Mouse (Mus musculus) liver, postnatal 0 days (tissue): ENCODE measurements around the gene Twsg1. TPM values are rescaled to one million over a fixed set of nuclear protein-coding genes. Genes with fewer than 3 reads are reported as not detected.

Experiments
- ATAC-seq: fragments of 200-750 bp; cut with Nextera tagmentation; 2 replicates; pipeline ENCODE4 v1.8.0; 2017; ENCODE audit warnings: mild to moderate bottlenecking, moderate library complexity
- DNase-seq: peaks from one replicate; pipeline ENCODE4 v3.0.0-alpha.2; 2016
- H3K27ac ChIP-seq: fragments of 300-500 bp; sonication (generic); 2 replicates; pipeline ENCODE4 v1.5.1; 2014; ENCODE audit warnings: antibody characterized with exemption, moderate library complexity, mild to moderate bottlenecking, low read depth
- H3K27me3 ChIP-seq: fragments of 300-500 bp; sonication (generic); 2 replicates; pipeline ENCODE4 v1.6.1; 2014; ENCODE audit warnings: low read length, control low read depth, mixed read lengths; ENCODE audit not compliant: insufficient read depth
- H3K36me3 ChIP-seq: fragments of 300-500 bp; sonication (generic); replicated peaks from 2 replicates; pipeline ENCODE4 v1.6.1; 2014; ENCODE audit warnings: mild to moderate bottlenecking, control low read depth, low read length, moderate library complexity, mixed read lengths; ENCODE audit not compliant: insufficient read depth
- H3K4me1 ChIP-seq: fragments of 300-500 bp; sonication (generic); 2 replicates; pipeline ENCODE4 v1.6.1; 2014; ENCODE audit warnings: antibody characterized with exemption, mild to moderate bottlenecking, control low read depth; ENCODE audit not compliant: insufficient read depth
- H3K4me2 ChIP-seq: fragments of 300-500 bp; sonication (generic); 2 replicates; pipeline ENCODE4 v1.6.1; 2014; ENCODE audit warnings: low read depth, mild to moderate bottlenecking, low read length, moderate library complexity, mixed read lengths
- H3K4me3 ChIP-seq: fragments of 300-500 bp; sonication (generic); 2 replicates; pipeline ENCODE4 v1.5.1; 2014; ENCODE audit warnings: low read depth, low read length
- H3K9ac ChIP-seq: fragments of 300-500 bp; sonication (generic); replicated peaks from 2 replicates; pipeline ENCODE4 v1.6.1; 2014; ENCODE audit warnings: mild to moderate bottlenecking, moderate library complexity
- H3K9me3 ChIP-seq: fragments of 300-500 bp; sonication (generic); 2 replicates; pipeline ENCODE4 v1.6.1; 2016; ENCODE audit warnings: mild to moderate bottlenecking, control low read depth, low read length, mixed read lengths
- CTCF ChIP-seq: sonication (generic); IDR thresholded peaks from 2 replicates; pipeline ENCODE4 v1.5.1; 2016; ENCODE audit warnings: antibody characterized with exemption, low read depth
- EP300 ChIP-seq: IDR thresholded peaks from 2 replicates; pipeline ENCODE4 v1.6.1; 2016; ENCODE audit warnings: antibody characterized with exemption, low read depth, mild to moderate bottlenecking
- WGBS: fragments of 180-500 bp; shearing (Covaris S2); extraction: QIAGEN DNeasy Blood & Tissue Kit; methylation state at CpG from one replicate; pipeline ENCODE4 v1.1.7; 2014; ENCODE audit not compliant: insufficient replicate concordance; 5-methylcytosine and 5-hydroxymethylcytosine counted together
- polyA plus RNA-seq: library from polyadenylated mRNA; unstranded; fragments of >200 nt; fragmentation: Nextera tagmentation; extraction: Ambion mirVana; gene quantifications from 2 replicates; pipeline ENCODE4 v1.2.1, GENCODE M21; 2015

Gene Twsg1
- polyA plus RNA-seq, 1 experiment from 2014 or later, result 19.4 TPM

DNA sequence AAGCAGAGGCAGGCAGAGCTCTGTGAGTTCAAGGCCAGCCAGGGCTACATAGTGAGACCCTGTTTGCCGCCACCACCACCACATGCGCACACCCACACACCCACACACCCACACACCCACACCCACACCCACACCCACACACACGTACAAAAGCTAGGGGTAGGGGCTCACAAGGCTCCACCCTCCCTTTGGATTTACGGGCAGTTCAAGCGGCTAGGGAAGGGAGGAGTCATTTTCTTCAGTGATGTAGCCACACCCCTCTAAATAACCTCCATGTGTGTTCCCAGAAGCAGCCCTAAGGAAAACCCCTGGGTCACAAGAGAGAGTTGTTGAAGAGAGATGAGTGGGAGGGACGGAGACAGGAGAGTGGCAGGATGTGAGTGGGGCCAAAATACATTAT is 74.0 kb downstream of the Twsg1 start:
- no peak for ATAC-seq
- no peak overlapping the region for H3K4me2 ChIP-seq
- no peak overlapping the region for H3K27ac ChIP-seq
- no peaks in the 10 kb centered on the region for H3K36me3 ChIP-seq
- no peak overlapping the region for H3K4me3 ChIP-seq
- 83% methylated on average over 6 of the region's 6 CpGs for WGBS
- no peaks in the 10 kb centered on the region for H3K9me3 ChIP-seq
- H3K27me3 ChIP-seq, result no peaks in the 10 kb centered on the region
- H3K9ac ChIP-seq, result no peak overlapping the region
- peaks cover 14% of the 10 kb centered on the region for H3K4me1 ChIP-seq
- no peak for DNase-seq
- TF ChIP-seq EP300, result no peak
- TF ChIP-seq CTCF, result no peak

DNA sequence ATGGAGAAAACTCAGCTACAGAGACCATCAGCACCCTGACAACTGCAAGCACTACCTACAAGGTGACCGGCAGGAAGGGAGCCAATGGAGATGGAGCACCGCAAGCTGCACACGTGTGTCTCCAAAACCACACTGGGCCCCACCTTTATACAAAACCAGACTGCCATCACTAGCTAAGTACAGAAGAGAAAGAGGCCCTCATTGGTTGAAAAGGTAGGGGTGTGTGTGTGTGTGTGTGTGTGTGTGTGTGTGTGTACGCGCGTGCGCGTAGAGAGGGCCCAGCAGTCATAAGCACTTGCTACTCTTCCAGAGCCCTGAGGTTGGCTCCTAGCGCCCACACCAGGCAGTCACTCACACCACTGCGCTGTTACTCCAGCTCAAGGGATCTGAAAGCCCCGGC is 77.2 kb downstream of the Twsg1 start:
- 90% methylated on average over 11 of the region's 11 CpGs for WGBS
- TF ChIP-seq CTCF, result no peak
- TF ChIP-seq EP300, result no peak

DNA sequence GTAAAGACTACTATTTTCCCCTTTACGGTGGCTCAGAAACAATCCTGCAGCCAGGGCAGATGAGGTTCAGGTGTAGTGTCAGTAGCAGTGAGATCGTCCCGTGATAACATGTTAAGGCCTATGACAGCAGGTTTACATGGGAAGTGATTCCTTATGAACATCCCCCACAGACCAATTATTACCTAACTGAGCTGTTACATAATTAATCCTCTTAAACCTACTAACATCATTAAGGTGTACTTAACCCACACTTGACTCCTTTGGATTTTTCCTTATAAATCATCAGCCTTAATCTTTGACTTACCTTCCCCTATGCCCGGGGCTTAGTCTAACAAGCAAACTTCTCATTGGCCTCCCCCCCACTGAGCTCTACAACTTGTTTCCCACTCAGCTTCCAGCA is 77.9 kb downstream of the Twsg1 start:
- DNase-seq (no peak), ATAC-seq (no peak)
- H3K27ac ChIP-seq, result no peak overlapping the region
- no peak overlapping the region for H3K4me3 ChIP-seq
- H3K36me3 ChIP-seq, result no peaks in the 10 kb centered on the region
- no peaks in the 10 kb centered on the region for H3K9me3 ChIP-seq
- H3K4me2 ChIP-seq, result no peak overlapping the region
- TF ChIP-seq CTCF, result no peak
- no peak for TF ChIP-seq EP300
- H3K27me3 ChIP-seq, result no peaks in the 10 kb centered on the region
- peaks cover 12% of the 10 kb centered on the region for H3K4me1 ChIP-seq
- H3K9ac ChIP-seq, result no peak overlapping the region
- WGBS, result 87% methylated on average over 4 of the region's 4 CpGs

More for the DNA sequence above, 77.2 kb downstream of the Twsg1 start:
- Histone ChIP-seq H3K9me3 (no peaks in the 10 kb centered on the region), H3K27me3 (no peaks in the 10 kb centered on the region), H3K4me1 (peaks cover 12% of the 10 kb centered on the region), H3K36me3 (no peaks in the 10 kb centered on the region), H3K27ac (no peak overlapping the region), H3K4me3 (no peak overlapping the region), H3K9ac (no peak overlapping the region), H3K4me2 (no peak overlapping the region)
- ATAC-seq (no peak), DNase-seq (no peak)

DNA sequence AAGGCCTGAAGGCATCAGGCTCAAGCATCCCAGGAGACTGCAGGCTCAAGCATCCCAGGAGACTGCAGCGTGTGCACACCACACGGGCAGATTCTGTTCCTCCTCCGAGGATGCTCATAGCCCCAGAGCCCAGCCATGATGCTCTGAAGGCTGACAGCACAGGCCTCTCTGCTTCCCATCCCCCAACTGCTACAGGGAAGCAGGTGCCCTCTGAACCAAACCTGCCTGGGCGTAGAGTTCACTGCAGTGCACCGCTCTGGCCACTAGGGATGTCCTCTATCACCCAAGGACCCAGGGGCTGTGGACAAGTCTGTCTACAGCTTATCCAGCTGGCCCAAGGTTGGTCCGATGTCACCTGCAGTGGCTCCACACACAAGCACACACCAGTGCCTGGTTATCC is 78.4 kb downstream of the Twsg1 start:
- Histone ChIP-seq H3K9me3 (no peaks in the 10 kb centered on the region), H3K4me1 (peaks cover 12% of the 10 kb centered on the region), H3K27me3 (no peaks in the 10 kb centered on the region), H3K27ac (no peak overlapping the region), H3K4me3 (no peak overlapping the region), H3K9ac (no peak overlapping the region), H3K4me2 (no peak overlapping the region), H3K36me3 (no peaks in the 10 kb centered on the region)
- peak; percentile 82 for ATAC-seq
- WGBS, result 37% methylated on average over 6 of the region's 6 CpGs
- TF ChIP-seq CTCF (peak; percentile 78), EP300 (no peak)
- peak; percentile 75 for DNase-seq

DNA sequence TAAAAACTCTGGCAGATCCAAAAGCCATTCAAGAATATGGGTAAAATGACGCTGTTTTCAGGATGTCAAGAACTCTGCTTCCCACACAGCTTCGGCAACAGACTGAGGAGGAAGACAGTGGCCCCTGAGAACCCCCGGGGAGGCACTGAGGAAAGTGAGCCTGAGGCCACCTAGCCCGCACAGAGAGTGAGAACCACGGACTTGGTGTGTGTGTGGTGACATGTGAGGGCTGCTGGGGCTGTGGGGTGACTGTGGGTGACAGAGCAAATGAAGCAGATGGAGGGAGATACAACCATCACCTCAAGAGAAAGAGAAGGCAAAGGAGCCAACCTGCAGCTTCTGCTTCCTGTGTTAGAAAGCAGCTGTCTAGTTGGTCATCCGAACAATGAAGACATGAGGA is 79.0 kb downstream of the Twsg1 start:
- TF ChIP-seq EP300, result no peak
- TF ChIP-seq CTCF, result no peak
- no peak overlapping the region for H3K27ac ChIP-seq
- 0 out of 2 replicates have a peak overlapping the region, but pooled peaks have one; percentile 0 for H3K4me2 ChIP-seq
- H3K9me3 ChIP-seq, result no peaks in the 10 kb centered on the region
- ATAC-seq (no peak), DNase-seq (no peak)
- H3K4me3 ChIP-seq, result no peak overlapping the region
- peaks cover 12% of the 10 kb centered on the region for H3K4me1 ChIP-seq
- H3K36me3 ChIP-seq, result 0 out of 2 replicates have a peak, but pooled peaks cover 3% of the 10 kb centered on the region
- peak overlapping the region; percentile 33; the same call in 1 of the 2 replicates for H3K9ac ChIP-seq
- WGBS, result 23% methylated on average over 6 of the region's 6 CpGs
- H3K27me3 ChIP-seq, result no peaks in the 10 kb centered on the region

Other genes starting within 250 kb of the Twsg1 start
- gene Rab31, start 178.5 kb downstream of the Twsg1 start, polyA plus RNA-seq, result 6.5 and 7.2 TPM in 2 replicates
- gene Ppp4r1, start 168.7 kb downstream of the Twsg1 start, polyA plus RNA-seq, result 8.0 TPM in 2 replicates
- gene Ralbp1, start 65.4 kb downstream of the Twsg1 start, polyA plus RNA-seq, result 29.5 TPM in 2 replicates
- 7.9 and 8.2 TPM in 2 replicates for gene Ankrd12, start 125.9 kb upstream of the Twsg1 start, polyA plus RNA-seq
- 286 and 297 TPM in 2 replicates for gene Ndufv2, start 150.3 kb upstream of the Twsg1 start, polyA plus RNA-seq
- gene Washc1, start 160.3 kb upstream of the Twsg1 start, polyA plus RNA-seq, result 12.0 and 13.2 TPM in 2 replicates
- gene Ddx11, start 172.3 kb upstream of the Twsg1 start, polyA plus RNA-seq, result 1.9 and 2.0 TPM in 2 replicates